Comparison of ENCODE assay signal across 18 mouse cellular contexts in genomic region chr6:134780024-134780423, GRCm38 (mm10). TPM values are rescaled to one million over a fixed set of nuclear protein-coding genes. Genes with fewer than 3 reads are reported as not detected.
DNase-seq lines count a peak whose midpoint lies in the region; ATAC-seq and TF ChIP-seq lines count a peak whose summit lies in the region.
"Had no signal": no experiment of that assay in that cellular context is flagged by ENCODE, and none has a peak within 500 bp of the region (broad histone marks: within the 10 kb centered on the region; RNA-seq: fewer than 3 reads in every experiment).

No protein-coding gene starts in this region.

- peak; percentile 16 for TF ChIP-seq CTCF in Patski (IDR thresholded peaks at IDR 0.05)

- POLR2A ChIA-PET in Patski (lab: Charles Lee): interaction anchor here (1.0 kb wide), 1 partner anchor 12 kb away, joined by 3 read pairs; no protein-coding TSS in a partner anchor

- CTCF ChIA-PET in Patski (lab: Charles Lee): interaction anchor here (1.3 kb wide), 2 partner anchors 14 to 39 kb away, joined by 3 to 4 read pairs; no protein-coding TSS in a partner anchor

- intact Hi-C loops in heart, postnatal 14 days (cut with DNase I): no loop called here

- no peak overlapping the region for H3K9ac ChIP-seq in heart, embryonic 12.5 days
- peak overlapping the region; percentile 52; the same call in 1 of the 2 replicates for H3K9ac ChIP-seq in liver, embryonic 12.5 days
- no peak overlapping the region for H3K9ac ChIP-seq in liver, embryonic 11.5 days (ENCODE audit: low read depth, low read length)
- H3K9ac ChIP-seq: limb, embryonic 13.5 days; midbrain, embryonic 15.5 days; neural tube, embryonic 12.5 days had no signal

- no peaks in the 10 kb centered on the region for H3K27me3 ChIP-seq in heart, embryonic 12.5 days (replicated peaks)
- no peaks in the 10 kb centered on the region for H3K27me3 ChIP-seq in liver, embryonic 12.5 days (replicated peaks)
- H3K27me3 ChIP-seq in liver, embryonic 11.5 days (replicated peaks; ENCODE audit: control insufficient read depth, insufficient read depth, low read length): no peaks in the 10 kb centered on the region
- H3K27me3 ChIP-seq in Patski: no peaks in the 10 kb centered on the region
- H3K27me3 ChIP-seq: limb, embryonic 13.5 days; midbrain, embryonic 15.5 days; neural tube, embryonic 12.5 days had no signal

- WGBS in heart, embryonic 12.5 days: 69% methylated on average over 2 of the region's 2 CpGs
- 54% methylated on average over 2 of the region's 2 CpGs for WGBS in liver, embryonic 12.5 days (ENCODE audit: insufficient replicate concordance)
- 65% methylated on average over 2 of the region's 2 CpGs for WGBS in liver, embryonic 11.5 days

- H3K4me3 ChIP-seq in heart, embryonic 12.5 days: no peak overlapping the region
- peak overlapping the region; percentile 45; the same call in 1 of the 2 replicates for H3K4me3 ChIP-seq in liver, embryonic 12.5 days
- no peak overlapping the region for H3K4me3 ChIP-seq in liver, embryonic 11.5 days (ENCODE audit: low read depth, low read length)
- H3K4me3 ChIP-seq: hindbrain, embryonic 10.5 days; limb, embryonic 13.5 days; midbrain, embryonic 15.5 days; neural tube, embryonic 12.5 days had no signal

- H3K27ac ChIP-seq in heart, embryonic 12.5 days (ENCODE audit: poor library complexity, severe bottlenecking): 0 out of 2 replicates have a peak overlapping the region, but pooled peaks have one; percentile 21
- no peak overlapping the region for H3K27ac ChIP-seq in liver, embryonic 12.5 days
- no peak overlapping the region for H3K27ac ChIP-seq in liver, embryonic 11.5 days (ENCODE audit: low read depth, low read length)
- H3K27ac ChIP-seq: hindbrain, embryonic 10.5 days; limb, embryonic 13.5 days; midbrain, embryonic 15.5 days; neural tube, embryonic 12.5 days had no signal

- no peak overlapping the region for H3K4me2 ChIP-seq in heart, embryonic 12.5 days
- H3K4me2 ChIP-seq in liver, embryonic 12.5 days: peak overlapping the region; percentile 64
- no peak overlapping the region for H3K4me2 ChIP-seq in liver, embryonic 11.5 days
- H3K4me2 ChIP-seq: limb, embryonic 13.5 days; midbrain, embryonic 15.5 days; neural tube, embryonic 12.5 days had no signal

- peaks cover 25% of the 10 kb centered on the region for H3K4me1 ChIP-seq in heart, embryonic 12.5 days (replicated peaks)
- H3K4me1 ChIP-seq in liver, embryonic 12.5 days: peaks cover 63% of the 10 kb centered on the region
- H3K4me1 ChIP-seq in liver, embryonic 11.5 days (replicated peaks; ENCODE audit: control insufficient read depth, insufficient read depth, low read length): peaks cover 14% of the 10 kb centered on the region
- H3K4me1 ChIP-seq: midbrain, embryonic 15.5 days; neural tube, embryonic 12.5 days had no signal

- no peak for ATAC-seq in heart, embryonic 12.5 days (ENCODE audit: insufficient number of reproducible peaks, low FRiP score)
- ATAC-seq in liver, embryonic 12.5 days: no peak
- no peak for ATAC-seq in liver, embryonic 11.5 days (replicated peaks; ENCODE audit: low FRiP score)
- no peak for ATAC-seq in Patski
- peak; percentile 48; the same call in 1 of the 2 replicates for ATAC-seq in megakaryocyte-erythroid progenitor cell, adult 5-6 weeks (replicated peaks; ENCODE audit: low FRiP score, low TSS enrichment, poor library complexity, severe bottlenecking)
- ATAC-seq: forebrain, embryonic 14.5 days; midbrain, embryonic 15.5 days had no signal

- no peaks in the 10 kb centered on the region for H3K36me3 ChIP-seq in heart, embryonic 12.5 days
- H3K36me3 ChIP-seq in liver, embryonic 12.5 days: no peaks in the 10 kb centered on the region
- no peaks in the 10 kb centered on the region for H3K36me3 ChIP-seq in liver, embryonic 11.5 days (ENCODE audit: control insufficient read depth, insufficient read depth, low read length)
- H3K36me3 ChIP-seq: midbrain, embryonic 15.5 days; neural tube, embryonic 12.5 days had no signal

- H3K9me3 ChIP-seq in heart, embryonic 12.5 days (replicated peaks): no peaks in the 10 kb centered on the region
- no peaks in the 10 kb centered on the region for H3K9me3 ChIP-seq in liver, embryonic 12.5 days (replicated peaks)
- H3K9me3 ChIP-seq in liver, embryonic 11.5 days (ENCODE audit: control insufficient read depth, low read length): no peaks in the 10 kb centered on the region
- H3K9me3 ChIP-seq: hindbrain, embryonic 10.5 days; limb, embryonic 13.5 days; midbrain, embryonic 15.5 days; neural tube, embryonic 12.5 days had no signal

- DNase-seq in heart, postnatal 14 days: no peak
- DNase-seq in liver, embryonic 11.5 days (ENCODE audit: low spot score): no peak
- no peak for DNase-seq in Patski (ENCODE audit: low read depth, low spot score)
- DNase-seq in cerebellum, adult 11 months: no peak
- no peak for DNase-seq in thymus, postnatal 25 days
- DNase-seq: adrenal gland, postnatal 36 days; cerebellum, postnatal 36 days; gastrocnemius, postnatal 14 days; kidney, adult 18-20 months; kidney, postnatal 4 days had no signal

- in situ Hi-C loops in Patski (cut with MboI; ENCODE audit: low pct_unique_long_range_greater_than_20kb): no loop called here

RNA-seq across cellular contexts. Expression of gene Dusp16, which starts 12.4 kb away (rescaled TPM):
- 21.8 and 24.9 TPM in 2 replicates for polyA plus RNA-seq in heart, embryonic 12.5 days (2016; fragmentation: Nextera tagmentation; extraction: Ambion mirVana)
- total RNA-seq in heart, postnatal 14 days (2021): 10 to 100 TPM; 22.6 to 22.7 TPM
- 6.6 and 6.7 TPM in 2 replicates for polyA plus RNA-seq in liver, embryonic 12.5 days (2016; fragmentation: Nextera tagmentation; extraction: Ambion mirVana)
- 7.9 and 10.1 TPM in 2 replicates for polyA plus RNA-seq in liver, embryonic 11.5 days (2014; fragmentation: Nextera tagmentation; extraction: Ambion mirVana)
- polyA plus RNA-seq in Patski (2021): 43.7 TPM
- 7.1 and 10.0 TPM in 2 replicates for total RNA-seq in megakaryocyte-erythroid progenitor cell, adult 5-6 weeks (2014; fragmentation: Nextera tagmentation)
- total RNA-seq in megakaryocyte-erythroid progenitor cell, adult 5-6 weeks (2017): 3.9 and 10.9 TPM in 2 replicates

RNA-seq across cellular contexts. Expression of gene Crebl2, which starts 49.9 kb away (rescaled TPM):
- 1.9 and 2.3 TPM in 2 replicates for polyA plus RNA-seq in heart, embryonic 12.5 days (2016; fragmentation: Nextera tagmentation; extraction: Ambion mirVana)
- 1 to 10 TPM; 6.5 to 8.6 TPM for total RNA-seq in heart, postnatal 14 days (2021)
- polyA plus RNA-seq in liver, embryonic 12.5 days (2016; fragmentation: Nextera tagmentation; extraction: Ambion mirVana): 1.2 and 1.8 TPM in 2 replicates
- polyA plus RNA-seq in liver, embryonic 11.5 days (2014; fragmentation: Nextera tagmentation; extraction: Ambion mirVana): 1.3 and 1.5 TPM in 2 replicates
- polyA plus RNA-seq in Patski (2021): 19.6 TPM
- total RNA-seq in megakaryocyte-erythroid progenitor cell, adult 5-6 weeks (2014; fragmentation: Nextera tagmentation): 6.2 and 11.7 TPM in 2 replicates
- 10.4 and 12.9 TPM in 2 replicates for total RNA-seq in megakaryocyte-erythroid progenitor cell, adult 5-6 weeks (2017)
